Mouse (Mus musculus) heart, adult 8-10 months (tissue): ENCODE data around the gene Susd4. TPM values are rescaled to one million over a fixed set of nuclear protein-coding genes. Genes with fewer than 3 reads are reported as not detected.

Experiments
- DNase-seq: peaks from one replicate; pipeline ENCODE4 v3.0.0; 2022; ENCODE audit warnings: low spot score
- total RNA-seq, 4 experiments: library from RNA; stranded (reverse); gene quantifications; 2 replicates each; pipeline ENCODE4 v1.2.4; 2022

The Susd4 gene
- under 1 TPM; 0.12 to 0.57 (median 0.28) TPM for total RNA-seq

GRCm38 (mm10) chr1:182763716-182764461 lies at the start of gene Susd4:
Gene Susd4, plus strand, starts transcription at chr1:182763860.
- no peak for DNase-seq

GRCm38 (mm10) chr1:182714236-182714935 lies 49.3 kb upstream of the Susd4 start:
- no peak for DNase-seq

DNA sequence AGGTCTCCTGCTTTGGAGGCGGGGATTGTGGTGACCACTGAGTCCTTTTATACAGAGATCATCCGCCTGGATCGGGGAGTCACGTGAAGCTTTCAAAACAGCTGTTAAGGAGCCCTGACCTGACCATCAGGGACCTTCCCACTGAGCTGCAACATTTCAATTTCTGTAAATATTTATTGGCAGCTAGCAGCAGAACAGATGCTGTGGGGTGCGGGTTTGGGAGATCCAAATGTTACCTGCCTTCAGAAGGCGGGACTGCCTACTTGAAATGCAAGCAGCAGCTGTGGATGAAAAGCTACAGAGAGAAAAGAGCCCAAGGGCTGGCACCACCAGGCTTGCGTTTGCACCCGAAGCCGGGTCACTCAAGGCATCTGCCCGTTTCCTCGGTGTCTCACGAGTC lies 36.1 kb upstream of the Susd4 start:
- no peak for DNase-seq

GRCm38 (mm10) chr1:182729002-182729401 lies 34.7 kb upstream of the Susd4 start:
- no peak for DNase-seq

DNA sequence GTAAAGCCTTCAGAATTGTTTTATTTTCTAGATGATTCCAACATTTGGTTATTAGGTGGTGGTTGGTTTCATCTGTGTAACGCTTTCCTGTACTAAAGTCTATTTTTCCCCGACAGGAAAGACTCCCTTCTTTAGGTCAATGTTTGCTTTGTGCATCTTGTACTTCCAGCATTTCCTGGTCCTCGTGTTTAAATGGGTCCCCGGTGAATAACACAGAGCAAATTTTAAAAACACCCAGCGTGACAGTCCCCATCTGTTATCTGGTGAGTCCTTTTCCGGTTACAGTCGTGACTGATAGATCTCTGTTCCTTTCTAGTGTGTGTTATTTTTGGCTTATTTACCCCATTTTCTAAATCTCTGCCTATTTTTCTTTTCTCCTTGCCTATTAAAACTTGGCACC lies 31.0 kb upstream of the Susd4 start:
- peak; percentile 22 for DNase-seq

GRCm38 (mm10) chr1:182735891-182736290 lies 27.8 kb upstream of the Susd4 start:
- DNase-seq: no peak

GRCm38 (mm10) chr1:182747081-182747480 lies 16.6 kb upstream of the Susd4 start:
- no peak for DNase-seq

DNA sequence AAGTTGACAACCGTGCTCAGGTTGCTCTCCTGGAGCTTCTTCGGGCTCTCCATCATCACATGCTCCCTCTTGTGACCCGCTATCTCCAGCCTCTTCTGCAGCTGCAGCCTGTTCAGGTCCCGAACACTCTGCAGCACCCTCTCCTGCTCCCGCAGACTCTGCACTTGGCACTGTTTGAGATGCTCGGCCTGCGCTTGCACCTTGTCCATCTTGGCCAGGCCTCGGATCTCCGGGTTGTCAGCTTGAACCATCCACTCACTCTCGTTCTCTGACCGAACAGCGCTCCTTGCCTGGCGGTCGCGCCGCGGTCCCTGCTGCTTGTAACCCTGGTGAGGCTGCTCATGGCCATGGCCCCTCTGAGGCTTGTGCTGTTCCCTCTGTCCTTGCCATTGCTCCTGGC lies 15.8 kb upstream of the Susd4 start:
- DNase-seq: no peak

- no peak for DNase-seq
Observed at GRCm38 (mm10) chr1:182749080-182749479, 14.6 kb upstream of the Susd4 start, which contains the start of gene Ccdc185. Gene Ccdc185, minus strand, starts transcription at chr1:182749180.

DNA sequence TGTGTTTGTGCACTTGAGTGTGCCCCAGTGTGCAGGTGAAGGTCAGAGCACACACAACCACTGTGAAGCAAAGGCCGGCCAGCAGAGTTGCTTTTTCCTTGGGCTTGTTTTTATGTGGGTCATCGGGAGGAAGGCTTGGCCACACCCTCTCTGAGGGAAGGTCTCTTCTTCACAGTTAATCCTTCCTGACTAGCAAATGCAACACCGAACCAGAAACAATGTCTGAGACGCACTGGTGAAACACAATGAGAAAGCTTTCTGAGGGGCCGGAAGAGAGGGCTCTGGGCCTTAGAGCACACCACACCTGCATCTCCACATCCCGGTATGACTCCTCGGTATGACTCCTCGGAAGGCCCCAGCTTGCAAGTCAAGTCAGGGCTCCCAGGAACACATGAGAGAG lies 12.4 kb upstream of the Susd4 start:
- no peak for DNase-seq

GRCm38 (mm10) chr1:182753694-182754093 lies 10.0 kb upstream of the Susd4 start:
- no peak for DNase-seq

GRCm38 (mm10) chr1:182754865-182755264 lies 8.8 kb upstream of the Susd4 start:
- DNase-seq: no peak

DNA sequence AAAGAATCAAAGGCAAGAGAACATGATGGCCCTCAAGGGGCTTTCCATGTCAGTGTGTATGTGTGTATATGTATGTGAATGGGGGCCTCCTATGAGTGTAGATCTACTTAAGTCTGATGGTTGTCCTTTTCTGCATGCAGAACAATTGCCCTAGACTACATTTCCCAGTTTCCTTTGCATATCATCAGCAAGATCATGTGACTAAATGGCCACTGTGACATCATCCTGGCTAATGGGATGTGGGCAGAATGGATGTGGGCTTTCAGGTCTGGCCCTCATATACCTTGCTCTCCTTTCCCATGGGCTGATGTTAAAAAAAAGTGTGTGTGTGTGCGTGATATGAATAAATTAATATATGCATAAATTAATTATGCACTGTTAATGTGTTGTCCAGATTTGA lies 4.9 kb upstream of the Susd4 start:
- no peak for DNase-seq

GRCm38 (mm10) chr1:182763191-182763715 lies 407 bp upstream of the Susd4 start:
- DNase-seq: no peak

DNA sequence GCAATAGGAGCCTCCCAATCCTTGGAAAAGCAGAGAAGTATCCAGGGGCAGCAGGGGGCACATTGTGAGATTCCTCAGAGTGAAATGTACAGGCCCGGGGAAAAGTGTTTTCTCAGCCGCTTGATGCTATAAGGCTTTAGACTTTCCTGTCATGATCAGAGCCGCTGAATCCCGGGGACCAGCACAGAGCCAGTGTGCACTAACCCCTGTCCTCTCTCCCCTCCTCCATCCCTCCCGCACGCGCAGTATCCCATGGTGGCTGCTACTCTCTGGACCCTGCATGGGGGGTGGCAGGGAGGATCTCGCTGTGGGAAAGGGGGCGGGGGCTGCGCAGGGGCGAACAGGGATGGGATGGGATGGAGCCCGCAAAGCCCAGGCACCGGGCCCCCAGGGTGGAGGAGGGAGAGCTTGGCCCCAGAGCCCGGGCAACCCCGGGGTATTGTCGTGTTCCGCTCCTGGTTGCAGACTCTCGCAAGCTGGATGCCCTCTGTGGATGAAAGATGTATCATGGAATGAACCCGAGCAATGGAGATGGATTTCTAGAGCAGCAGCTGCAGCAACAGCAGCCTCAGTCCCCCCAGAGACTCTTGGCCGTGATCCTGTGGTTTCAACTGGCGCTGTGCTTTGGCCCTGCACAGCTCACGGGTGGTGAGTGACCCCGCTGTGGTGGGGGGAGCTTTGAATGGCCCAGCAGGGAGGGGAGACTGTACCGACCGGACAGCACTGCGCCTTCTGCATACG lies 1.1 kb downstream of the Susd4 start:
- no peak for DNase-seq

GRCm38 (mm10) chr1:182775576-182775975 lies 11.9 kb downstream of the Susd4 start:
- no peak for DNase-seq

DNA sequence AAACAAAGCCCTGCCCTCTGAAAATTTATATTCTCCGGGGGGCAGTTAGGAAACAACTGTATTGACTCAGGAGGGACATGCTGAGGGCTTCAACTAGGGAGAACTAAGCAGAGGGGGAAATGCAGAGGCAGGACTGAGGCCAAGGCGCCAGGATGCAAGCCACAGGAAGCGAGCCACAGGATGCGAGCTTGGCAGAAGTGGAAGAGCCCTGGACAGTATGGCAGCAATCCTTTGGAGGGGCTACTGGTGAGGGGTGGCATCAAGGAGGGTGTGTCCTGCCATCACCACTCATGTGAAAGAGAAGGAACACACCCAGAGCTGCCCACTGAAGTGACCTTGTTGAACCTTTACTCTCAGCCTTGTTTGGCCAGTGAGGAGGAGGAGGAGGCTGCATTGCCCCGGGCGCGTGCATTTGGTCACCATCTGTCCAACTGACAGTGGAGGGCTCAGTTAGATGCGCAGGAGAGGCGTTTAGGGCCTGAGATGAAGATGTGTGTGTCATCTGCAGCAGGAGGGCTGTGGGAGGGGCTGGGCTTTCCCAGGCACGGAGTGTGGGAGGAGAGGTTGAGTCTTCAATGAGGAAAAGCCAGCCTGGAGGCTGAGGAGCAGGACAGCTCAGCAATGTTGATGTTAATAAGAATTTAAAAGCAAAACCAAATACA lies 13.2 kb downstream of the Susd4 start:
- no peak for DNase-seq

DNA sequence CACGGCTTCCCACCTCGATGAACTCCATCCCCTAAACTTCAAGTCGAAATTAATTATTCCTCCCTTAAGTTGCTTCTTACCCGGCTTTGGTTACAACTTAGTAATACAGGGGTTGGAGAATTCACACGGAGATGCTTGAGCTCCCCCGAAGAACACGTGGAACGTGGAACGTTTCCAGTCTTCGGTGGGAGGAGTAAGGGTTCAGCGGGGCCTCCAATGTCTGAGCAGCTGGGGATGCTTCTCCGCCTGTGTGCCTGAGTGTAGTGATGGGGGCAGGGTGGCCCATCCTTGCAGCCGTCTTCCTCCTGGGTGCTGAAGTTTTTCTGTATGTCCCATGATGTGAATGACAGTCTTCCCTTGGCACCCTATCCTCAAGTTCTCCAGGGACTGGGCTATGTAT lies 14.6 kb downstream of the Susd4 start:
- no peak for DNase-seq

DNA sequence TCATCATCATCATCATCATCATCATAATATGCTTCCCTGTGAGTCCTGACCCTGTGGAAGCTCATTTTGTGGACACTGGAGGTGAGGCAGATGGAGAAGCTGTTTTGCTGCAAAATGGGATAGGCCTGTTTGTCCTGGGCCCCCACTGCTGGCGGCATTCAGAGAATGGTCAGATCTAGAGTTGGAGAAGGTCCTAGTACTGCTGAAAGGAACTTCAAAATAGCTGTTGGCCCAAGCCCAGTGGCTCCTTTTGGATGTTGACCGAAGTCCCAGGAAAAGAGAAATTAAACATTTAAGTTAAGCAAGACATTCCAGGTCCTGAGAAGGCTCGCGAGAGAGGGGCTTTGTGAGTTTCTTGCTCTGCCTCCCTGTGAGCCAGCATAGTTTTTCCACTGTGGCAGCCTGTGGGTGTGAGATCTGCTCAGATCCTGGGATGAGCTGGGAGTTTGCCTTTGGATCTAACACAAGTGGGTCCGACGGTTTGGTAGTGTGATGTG lies 15.4 kb downstream of the Susd4 start:
- no peak for DNase-seq

GRCm38 (mm10) chr1:182783774-182784173 lies 20.1 kb downstream of the Susd4 start:
- no peak for DNase-seq

- DNase-seq: no peak
Observed at GRCm38 (mm10) chr1:182784784-182785183, 21.1 kb downstream of the Susd4 start.

DNA sequence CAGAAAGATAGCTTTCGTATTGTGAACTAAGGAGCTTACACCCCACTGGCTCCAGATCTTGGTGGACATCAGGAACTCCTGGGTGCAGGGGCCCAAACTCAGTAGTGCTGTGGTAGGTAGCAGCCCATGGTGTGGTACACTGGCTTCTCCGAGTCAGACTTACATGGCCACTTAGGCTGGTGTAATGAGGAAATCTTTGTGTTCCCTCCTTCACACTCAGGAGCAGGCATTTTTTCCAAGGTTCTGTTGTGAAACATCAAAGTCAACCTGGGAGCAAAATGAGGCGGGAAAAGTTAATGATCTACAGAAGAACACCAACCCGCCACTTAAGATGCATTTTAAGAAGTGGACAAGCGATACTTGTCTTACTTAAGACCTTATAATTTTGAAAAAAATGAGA lies 21.8 kb downstream of the Susd4 start:
- no peak for DNase-seq
